Mouse (Mus musculus) lung, postnatal 14 days (tissue): Measurements from ENCODE around the gene Actn3.
"Not testable (repeated sequence)": the region's sequence is repeated elsewhere in the genome, so short reads cannot be mapped to it uniquely, and the experiment has no call there.

Source experiments
- DNase-seq: peaks from one replicate; pipeline ENCODE4 v3.0.0; 2021

Actn3 gene

DNA sequence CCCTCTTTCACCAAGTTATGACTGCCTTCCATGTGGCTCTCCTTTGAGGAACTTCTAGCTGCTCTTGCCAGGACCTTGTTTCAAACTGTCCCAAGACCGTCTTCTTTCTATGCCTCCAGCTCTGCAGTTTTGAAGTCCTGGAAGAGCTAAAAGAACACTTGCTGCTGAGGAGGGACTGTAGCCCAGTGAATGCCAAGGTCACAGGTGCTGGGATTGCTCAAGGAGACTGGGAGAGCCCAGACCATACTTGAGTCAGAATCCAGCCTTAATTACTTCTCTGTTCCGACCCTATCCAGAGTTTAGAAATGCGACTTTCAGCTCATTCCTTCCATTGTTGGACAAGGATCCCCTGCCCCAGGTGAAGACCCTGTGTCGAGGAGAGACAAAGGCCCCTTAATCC lies 21.8 kb downstream of the Actn3 start:
- no peak for DNase-seq

GRCm38 (mm10) chr19:4855470-4855820 lies 22.3 kb downstream of the Actn3 start:
- DNase-seq = no peak

DNA sequence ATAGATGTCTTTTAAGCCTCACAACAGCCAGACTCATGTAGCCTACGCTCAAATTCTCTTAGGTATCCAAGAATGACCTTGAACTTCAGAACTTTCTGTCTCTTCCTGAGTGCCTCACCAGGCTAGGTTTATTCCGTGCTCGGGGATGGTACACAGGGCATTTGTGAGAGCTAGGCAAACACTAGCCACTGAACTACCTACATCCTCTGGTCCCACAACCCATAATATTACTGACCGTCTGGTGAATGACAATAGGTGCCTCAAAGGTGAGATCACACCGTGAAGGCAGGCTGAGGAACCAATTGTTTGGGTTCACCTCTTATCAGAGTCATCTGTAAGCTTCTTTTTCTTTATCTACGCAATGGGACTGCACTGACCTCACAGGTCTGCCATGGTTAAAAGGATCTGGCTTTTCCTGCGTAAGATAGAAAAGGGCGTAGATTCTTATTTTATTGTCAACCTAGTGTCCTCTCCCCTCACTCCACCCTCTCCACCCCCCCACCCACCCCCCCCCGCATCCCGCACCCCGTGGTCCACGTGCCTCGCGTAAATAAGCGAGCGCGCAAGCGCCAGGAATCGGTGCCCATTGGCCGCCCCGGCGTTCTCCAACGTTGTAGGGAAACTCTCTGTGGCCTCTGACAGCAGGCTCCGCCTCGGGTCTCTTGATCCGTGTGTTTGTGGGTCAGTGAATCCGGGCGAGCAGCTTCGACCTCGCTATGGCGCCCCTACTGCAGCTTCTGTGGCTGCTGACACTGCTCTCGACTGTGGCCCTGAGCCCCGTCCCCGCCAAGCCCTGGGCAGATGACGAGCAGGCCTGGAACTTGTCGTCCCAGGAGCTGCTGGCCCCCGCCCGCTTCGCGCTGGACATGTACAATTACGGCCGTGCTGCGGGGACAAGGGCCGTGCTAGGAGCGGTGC lies 22.9 kb downstream of the Actn3 start, which contains the start of gene Ctsf:
Gene Ctsf, plus strand, starts transcription at position 579 of the 918 bp plus-strand sequence.
- DNase-seq = peak; percentile 85

DNA sequence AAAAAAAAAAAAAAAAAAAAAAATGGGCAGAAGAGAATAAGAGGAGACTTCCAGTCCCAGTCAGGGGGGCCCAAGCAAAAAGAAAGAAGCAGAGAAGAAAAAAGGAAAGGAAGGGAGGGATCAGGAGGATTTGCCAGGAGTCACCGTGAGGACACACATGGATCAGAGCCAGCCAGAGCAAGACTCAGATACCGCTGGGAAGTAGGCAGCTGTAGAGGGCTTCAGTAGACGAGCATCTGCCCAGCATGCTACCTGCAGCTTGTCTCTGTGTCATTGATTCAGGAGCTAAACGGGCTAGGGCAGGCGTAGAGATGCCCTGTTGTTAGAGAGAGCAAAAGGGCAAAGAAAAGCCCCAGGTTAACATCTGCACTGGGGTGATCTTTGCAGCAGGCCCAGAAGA lies 27.4 kb downstream of the Actn3 start:
- no peak for DNase-seq

DNA sequence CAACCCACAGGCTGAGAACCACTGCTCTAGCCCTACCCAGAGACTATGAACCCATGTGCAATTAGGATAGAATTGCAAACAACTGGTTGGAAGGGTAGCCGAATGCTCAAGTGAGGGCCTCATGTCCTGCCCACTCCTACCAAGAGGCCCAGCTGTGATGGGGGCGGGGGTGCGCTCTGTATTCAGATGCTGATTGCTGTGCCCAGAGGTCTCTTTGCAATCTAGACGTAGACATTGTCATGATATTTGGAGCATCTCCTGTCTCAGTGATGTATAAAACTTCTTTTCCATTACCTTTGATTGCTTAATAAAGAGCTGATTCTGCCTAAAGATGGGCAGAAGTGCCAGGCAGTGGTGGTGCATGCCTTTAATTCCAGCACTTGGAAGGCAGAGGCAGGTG lies 27.9 kb downstream of the Actn3 start:
- no peak for DNase-seq

- DNase-seq = peak; percentile 21
Observed at GRCm38 (mm10) chr19:4847490-4847889, 30.2 kb downstream of the Actn3 start.

- DNase-seq = no peak
Observed at GRCm38 (mm10) chr19:4845846-4846245, 31.9 kb downstream of the Actn3 start.

DNA sequence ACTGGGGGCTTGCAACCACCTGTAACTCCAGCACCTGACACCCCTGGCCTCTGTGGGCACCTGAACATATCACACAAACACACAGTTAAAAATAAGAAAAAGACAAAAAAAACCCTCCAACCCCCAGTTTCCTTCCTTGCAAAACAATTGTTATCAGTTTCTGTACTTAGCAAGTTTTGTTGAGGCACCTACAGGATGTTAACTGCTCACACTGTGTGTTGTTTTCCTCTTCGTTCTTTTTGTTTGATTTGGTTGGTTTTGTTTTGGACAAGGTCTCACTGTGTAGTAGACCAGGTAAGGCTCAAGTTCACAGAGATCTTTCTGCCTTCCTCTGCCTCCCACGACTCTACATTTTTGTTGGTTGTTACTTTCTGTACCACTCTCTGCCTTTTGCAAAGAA lies 35.1 kb downstream of the Actn3 start:
- no peak for DNase-seq

DNA sequence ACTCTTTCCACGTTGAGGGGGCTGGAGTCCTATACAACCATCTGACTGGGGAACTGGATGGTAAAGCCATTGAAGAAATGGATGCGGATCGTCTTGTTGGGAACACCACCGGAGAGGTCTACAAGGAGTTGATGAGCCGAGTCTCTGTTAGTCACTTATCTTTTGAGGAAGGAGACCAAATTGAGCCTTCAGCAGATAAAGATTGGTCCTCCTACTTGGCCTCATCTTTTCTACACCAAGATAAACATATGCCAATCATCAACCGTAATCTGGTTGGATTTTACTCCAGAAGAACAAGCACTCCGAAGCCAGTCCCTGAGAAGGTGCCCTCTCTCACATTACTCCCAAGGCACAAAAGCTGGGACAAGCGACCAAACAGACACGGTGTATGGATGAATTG lies 36.9 kb downstream of the Actn3 start:
- DNase-seq = no peak

- peak; percentile 98 for DNase-seq
Observed at GRCm38 (mm10) chr19:4839149-4839548, 38.6 kb downstream of the Actn3 start, which contains the start of the genes Ccs and Ccdc87. Ccs (minus strand) TSS chr19:4839332. Ccdc87 (plus strand) TSS chr19:4839366.

- DNase-seq = no peak
Observed at GRCm38 (mm10) chr19:4838526-4839140, 39.1 kb downstream of the Actn3 start.

DNA sequence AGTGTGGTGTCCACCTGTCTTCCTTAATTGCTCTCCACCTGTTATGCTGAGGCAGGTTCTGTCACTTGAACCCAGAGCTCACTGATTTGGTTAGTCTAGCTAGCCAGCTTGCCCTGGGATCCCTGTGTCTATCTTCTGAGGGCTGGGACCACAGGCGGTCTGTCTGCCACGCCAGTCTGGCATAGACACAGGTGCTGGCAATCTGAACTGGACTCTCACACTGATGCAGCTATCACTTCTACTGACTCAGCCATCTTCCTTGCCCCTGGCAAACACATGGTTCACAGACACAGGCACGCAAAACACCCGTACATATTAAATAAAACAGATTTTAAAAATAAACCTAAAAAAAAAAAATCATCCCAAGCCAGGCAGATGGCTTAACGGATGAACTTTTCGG lies 40.7 kb downstream of the Actn3 start:
- DNase-seq = no peak

DNA sequence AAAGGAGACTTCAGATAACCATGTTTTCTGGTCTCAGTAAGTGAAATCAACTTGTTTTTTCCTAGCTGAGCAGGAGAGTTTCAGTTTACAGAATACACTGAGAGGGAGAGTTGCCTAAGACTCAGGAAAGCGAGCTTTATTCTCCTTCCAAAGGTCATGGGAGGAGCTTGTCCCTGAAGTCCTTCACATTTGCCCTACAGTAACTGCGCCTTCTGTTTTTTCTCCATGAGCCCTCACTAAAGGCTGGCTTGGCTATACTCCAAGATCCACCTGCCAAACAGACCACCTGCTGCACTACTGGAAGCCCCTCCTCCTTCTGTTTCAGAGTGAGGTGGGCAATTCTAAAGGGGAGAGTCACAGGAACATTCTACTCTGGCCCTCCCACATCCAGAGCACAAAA lies 41.6 kb downstream of the Actn3 start:
- DNase-seq = no peak

DNA sequence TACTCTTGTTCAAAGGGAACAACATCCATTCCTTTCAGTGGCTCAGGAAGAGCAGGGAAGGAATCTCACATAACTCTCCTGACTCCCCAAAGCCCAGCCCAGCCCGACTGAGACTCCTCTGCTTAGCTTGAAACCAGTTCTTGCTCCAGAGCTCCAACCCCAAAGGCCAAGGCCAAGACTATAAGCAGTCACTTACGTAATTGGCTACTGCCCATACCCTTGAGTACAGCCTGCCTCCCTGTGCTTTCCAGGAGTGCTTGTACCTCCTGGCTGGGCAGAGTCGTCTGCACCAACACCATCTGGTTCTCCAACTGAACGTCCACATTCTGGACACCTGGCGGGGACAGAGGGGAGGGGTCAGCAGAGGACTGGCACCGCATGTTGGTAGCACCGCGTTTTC lies 43.7 kb downstream of the Actn3 start:
- no peak for DNase-seq

DNA sequence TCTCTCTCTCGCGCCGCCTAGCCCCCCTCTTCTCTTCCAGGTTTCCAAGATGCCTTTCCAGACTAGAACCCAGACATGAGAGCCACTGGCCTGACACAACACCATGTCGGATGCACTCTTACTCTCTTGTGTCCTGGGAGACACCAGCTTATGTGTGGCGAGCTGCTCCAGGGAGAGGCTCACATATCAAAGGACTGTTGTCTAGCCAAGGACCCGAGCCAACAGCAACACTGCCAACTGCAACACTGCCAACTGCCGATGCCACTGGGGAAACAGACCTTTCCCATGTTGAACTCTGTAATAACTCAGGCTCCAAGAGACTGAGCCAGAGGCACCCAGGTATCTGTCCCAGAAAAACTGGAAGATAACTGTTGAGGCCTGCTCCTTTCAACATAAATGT lies 48.6 kb downstream of the Actn3 start:
- DNase-seq = no peak

GRCm38 (mm10) chr19:4828444-4829114 lies 49.1 kb downstream of the Actn3 start:
- DNase-seq = no peak

DNA sequence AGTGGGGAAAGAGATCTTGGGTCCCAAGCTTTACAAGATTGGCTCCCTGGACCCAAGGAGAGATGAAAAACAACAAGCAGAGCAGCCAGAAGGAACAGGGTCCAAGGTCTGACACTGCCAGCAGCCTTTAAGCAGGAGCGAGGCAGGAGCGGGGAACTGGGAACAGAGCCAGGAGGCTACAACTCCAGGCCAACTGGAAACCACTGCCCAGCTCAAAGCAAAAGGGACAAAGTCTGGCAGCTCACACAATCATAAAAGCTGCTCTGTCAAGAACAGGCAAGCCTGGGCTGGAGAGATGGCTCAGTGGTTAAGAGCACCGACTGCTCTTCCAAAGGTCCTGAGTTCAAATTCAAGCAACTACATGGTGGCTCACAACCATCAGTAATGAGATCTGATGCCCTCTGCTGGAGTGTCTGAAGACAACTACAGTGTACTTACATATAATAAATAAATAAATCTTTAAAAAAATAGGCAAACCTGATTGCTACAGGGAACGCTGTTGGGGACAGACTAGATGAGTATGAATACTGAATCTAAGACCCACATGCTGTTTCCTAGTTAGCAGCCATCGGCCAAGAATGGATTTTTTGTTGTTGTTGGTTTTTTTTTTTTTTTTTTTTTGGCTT lies 56.9 kb downstream of the Actn3 start:
- DNase-seq = peak; percentile 73

DNA sequence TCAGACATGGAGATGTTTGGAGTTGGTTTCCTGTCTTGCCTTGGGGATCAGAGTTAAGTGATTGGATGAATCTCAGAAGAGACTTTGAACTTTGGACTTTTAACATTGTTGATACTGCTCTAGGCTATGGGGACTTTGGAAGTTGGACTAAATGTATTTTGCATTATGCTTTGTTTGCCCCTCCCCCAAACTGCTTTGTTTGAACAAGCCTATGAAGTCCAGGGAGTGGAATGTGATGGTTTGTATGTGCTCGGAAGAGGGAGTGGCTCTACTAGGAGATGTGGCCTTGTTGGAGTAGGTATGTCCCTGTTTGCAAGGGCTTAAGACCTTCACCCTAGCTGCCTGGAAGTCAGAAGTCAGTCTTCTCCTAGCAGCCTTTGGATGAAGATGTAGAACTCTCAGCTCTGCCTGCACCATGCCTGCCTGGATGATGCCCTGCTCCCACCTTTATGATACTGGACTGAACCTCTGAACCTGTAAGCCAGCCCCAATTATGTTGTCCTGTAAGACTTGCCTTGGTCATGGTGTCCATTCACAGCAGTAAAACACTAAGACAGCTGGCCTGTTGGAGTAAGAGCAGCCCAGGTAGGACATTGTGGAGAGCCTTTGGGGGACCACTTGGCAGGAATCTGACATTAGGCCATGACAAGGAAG lies 60.4 kb downstream of the Actn3 start:
- DNase-seq = no peak

DNA sequence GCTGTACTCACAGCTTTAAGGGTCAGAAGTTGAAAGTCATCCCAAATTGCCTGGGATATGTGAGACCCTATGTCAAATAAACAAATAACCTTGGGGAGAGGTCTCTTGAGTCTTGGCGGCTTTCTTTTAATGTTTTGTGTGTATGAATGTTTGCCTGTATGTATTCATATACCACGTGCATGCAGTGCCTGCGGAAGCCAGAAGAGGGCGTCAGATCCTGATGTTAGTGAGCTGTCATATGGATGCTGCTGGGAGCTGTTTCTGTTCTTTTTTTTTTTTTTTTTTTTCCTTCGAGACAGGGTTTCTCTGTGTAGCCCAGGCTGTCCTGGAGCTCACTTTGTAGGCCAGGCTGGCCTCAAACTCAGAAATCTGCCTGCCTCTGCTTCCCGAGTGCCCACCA lies 64.7 kb downstream of the Actn3 start:
- DNase-seq = no peak

GRCm38 (mm10) chr19:4812334-4812949 lies 65.3 kb downstream of the Actn3 start:
- DNase-seq = not testable (repeated sequence)

DNA sequence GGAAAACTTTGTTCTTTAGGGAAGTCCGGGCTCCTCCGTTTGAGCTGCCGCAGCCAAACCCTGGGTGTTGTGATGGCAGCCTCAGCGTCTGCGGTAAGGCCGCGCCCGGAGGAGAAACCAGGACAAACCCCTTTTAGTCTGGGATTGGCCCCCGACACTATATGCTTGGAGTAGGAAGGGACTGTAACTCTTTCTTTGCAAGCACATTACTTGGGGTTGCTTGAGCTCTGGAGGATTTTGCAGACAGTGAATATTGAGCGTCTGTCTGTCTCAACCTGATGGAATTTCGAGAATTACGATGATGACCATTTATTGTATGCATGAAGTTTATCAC lies 65.8 kb downstream of the Actn3 start:
- DNase-seq = no peak
